Mouse (Mus musculus): ENCODE results near the gene Cel. TPM values are rescaled to one million over a fixed set of nuclear protein-coding genes. Genes with fewer than 3 reads are reported as not detected.
A peak's percentile ranks its signal among the peaks of the same experiment; 100 is the strongest.

Cel gene
- polyA plus RNA-seq, 2 experiments from 2014 or later = not detected

GRCm38 (mm10) chr2:28585043-28585571 lies 21.9 kb upstream of the Cel start:
- ATAC-seq = peak; percentile 63

DNA sequence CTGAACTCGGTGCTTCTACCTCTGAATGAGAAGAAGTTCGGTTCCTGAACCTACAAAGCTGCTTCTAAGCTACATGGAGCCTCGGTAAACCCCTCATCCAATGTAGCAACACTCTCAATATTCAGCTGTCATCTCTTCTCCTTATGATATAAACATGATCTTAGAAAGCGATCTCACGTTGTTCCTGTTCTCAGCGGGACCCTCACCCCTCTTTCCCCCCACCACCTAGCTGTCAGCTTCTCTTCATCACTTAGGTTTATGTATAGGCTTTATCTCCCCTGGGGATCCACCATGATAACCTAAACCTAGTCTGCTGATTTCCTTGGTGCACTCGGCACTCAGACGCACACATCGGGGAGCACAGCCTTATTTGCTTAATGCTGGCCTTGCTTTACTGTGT lies 20.4 kb upstream of the Cel start, which contains the start of gene Gtf3c5:
TSS of gene Gtf3c5 (minus strand) at position 101 of the 400 bp plus-strand sequence.
- ATAC-seq = no peak

DNA sequence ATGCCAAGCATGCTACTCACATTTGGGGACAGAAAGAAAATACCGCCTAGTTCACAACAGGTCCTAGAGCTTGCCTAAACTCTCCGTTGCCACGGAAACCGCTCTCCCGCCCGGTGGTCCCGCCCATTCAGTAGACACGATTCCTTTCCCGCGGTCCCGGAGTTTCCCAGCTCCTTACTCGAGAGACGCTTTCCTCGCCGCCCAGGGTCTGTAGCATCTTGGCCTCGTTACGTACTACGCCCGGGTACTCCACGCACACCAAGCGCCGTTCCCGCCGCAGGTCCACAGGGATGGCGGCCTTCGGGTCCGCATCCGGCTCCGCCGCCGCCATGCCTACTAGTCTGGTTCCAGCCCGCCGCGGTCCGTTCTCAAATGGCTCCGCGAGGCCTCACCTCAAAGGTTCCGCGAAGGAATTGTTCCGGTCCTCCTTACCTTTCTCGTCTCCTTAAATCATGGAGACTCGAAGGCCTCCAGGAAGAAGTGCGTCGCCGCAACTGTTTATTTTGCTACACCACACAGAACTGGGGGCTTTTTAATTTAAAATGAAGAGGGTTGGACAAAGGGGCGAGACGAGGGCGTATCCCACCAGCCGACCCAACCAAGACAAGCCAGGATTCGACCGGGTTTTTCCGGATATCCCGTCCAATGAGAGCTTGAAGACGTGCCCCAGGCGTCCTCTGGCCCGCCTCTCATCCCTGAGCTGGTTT lies 19.6 kb upstream of the Cel start:
- ATAC-seq = peak; percentile 88

DNA sequence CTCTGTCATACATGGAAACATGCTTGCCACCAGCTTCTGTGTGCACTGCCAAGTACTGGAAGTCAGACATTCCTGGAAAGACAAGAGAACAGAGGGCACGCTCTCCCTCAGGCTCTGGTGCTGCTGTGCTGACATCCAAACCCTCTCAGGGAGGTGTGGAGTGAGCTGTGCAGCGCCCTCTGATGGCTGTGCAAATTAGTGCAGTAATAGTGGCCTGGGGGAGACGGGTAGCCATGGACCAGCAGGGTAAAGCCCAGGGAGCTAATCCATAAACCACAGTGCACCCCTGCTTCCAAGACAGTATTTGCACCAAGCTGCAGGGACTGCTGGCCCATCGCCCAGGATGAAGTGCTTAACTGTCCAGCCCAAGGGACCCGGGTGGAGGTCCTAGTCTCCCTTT lies 14.8 kb upstream of the Cel start:
- no peak for ATAC-seq

DNA sequence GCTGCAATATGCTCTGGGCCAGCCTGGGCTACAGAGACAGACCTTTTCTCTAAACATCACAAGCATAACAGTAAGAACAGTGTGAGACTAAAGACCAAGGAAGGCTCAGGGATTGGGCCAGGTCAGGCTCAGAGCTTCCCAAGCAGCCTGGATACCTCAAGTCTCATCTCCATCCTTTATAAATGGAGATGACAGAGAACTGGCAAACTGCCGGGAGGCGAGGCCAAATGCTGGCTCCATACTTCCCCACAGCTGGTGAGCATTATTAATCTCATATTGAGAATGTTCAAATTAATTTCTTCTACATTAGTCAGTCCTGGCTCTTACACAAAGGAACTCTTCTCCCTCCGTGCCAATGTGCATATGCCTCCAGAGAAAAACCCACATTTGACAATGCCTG lies 13.6 kb upstream of the Cel start:
- no peak for ATAC-seq

DNA sequence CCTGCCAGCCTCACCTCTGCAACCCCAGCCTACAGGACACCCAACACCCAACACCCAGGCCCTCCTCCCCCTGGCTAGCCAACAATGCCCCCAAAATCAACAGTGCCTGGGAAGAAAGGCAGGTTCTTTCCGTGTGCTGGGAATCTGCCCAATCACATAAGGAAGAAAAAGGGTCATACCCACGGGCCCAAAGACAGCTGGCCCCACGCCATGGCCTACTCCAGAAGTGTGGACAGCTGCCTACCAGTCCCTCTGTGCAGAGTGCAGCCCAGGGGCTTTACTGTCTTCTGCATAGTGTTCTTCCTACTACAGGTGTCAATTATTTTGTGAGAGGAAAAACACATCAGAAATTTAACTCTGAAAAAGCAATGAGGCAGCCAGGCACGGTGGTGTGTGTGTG lies 12.1 kb upstream of the Cel start:
- no peak for ATAC-seq

DNA sequence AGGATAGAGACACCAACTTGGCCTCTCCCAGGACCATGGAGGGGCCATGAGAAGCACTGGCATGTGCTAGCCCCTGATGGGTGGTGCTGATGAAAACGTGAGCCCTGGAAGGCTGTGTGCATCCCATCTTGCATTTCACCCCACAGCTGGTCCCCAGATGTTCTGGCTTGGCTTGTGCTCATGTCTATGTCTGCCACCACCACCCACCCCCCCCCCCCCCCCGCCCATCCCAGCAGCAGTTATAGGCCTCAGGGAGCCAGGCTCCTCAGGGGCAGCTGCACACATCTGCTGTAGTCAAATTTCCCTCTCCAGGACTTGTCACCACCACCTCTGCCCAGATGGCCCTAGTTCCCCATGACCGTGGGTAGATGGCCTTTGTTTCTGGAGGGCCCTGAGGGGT lies 6.7 kb upstream of the Cel start:
- ATAC-seq = no peak

DNA sequence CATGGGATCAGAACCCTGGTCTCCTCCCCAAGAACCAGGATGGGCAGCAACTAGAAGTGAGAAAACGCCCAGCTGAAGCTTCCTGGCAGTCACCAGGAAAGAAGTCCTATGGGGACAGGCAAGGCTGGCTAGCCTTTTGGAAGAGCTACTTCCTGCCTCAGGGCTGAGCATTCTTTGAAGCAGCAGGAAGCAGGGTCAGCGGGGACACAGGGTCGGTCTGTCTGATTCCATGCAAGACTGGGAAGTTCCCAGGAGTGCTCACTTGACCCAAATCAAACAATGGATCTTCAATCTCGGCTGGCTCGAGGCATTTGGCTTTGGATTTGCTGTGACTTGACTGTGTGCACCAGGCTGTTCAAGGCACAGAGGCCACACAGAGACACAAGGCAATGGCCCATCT lies 3.3 kb upstream of the Cel start:
- ATAC-seq = no peak

GRCm38 (mm10) chr2:28564380-28564779 lies 1.2 kb upstream of the Cel start:
- ATAC-seq = no peak

DNA sequence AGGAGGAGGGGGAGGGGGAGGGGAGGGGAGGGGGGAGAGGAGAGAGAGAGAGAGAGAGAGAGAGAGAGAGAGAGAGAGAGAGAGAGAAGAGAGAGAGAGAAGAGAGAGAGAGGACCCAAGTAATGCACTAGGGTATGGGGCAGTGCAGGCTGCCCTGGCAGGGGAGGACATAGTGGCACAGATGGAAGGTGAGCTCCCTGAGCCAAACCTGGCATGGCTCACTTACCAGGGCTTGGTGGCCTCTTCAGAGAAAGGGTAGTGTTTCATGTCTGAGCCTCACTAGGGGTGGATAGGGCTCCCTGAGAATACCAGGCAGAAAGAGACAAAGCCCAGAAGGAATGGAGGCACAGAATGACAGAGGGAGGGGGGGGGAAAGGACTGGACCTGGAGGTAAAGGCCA lies 627 bp upstream of the Cel start:
- no peak for ATAC-seq

- no peak for ATAC-seq
These were observed 5.8 kb downstream of the Cel start for GRCm38 (mm10) chr2:28557452-28557851.

GRCm38 (mm10) chr2:28552301-28552700 lies 10.9 kb downstream of the Cel start:
- no peak for ATAC-seq

GRCm38 (mm10) chr2:28549157-28549556 lies 14.0 kb downstream of the Cel start:
- ATAC-seq = no peak

- peak; percentile 96 for ATAC-seq
These were observed 15.7 kb downstream of the Cel start for GRCm38 (mm10) chr2:28547237-28548172.

DNA sequence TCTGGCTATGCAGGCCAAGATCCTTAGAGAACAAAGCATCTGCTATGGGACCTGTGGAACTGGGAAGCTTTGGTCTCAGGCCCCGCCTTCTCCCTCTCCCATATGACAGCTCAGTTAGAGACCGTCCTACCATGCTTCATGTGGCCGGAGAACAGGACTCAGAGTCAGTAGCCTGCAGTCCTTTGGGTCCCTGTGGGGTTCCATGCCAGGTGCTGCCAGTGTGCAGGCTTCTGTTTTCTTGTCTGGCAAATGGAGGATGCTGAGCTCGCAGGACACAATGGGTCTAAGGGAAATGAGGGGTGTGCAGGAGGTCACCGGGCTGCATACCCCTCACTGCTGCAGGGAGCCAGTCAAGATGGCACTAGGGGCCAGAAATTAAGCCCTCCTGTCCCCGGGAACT lies 16.6 kb downstream of the Cel start:
- no peak for ATAC-seq

DNA sequence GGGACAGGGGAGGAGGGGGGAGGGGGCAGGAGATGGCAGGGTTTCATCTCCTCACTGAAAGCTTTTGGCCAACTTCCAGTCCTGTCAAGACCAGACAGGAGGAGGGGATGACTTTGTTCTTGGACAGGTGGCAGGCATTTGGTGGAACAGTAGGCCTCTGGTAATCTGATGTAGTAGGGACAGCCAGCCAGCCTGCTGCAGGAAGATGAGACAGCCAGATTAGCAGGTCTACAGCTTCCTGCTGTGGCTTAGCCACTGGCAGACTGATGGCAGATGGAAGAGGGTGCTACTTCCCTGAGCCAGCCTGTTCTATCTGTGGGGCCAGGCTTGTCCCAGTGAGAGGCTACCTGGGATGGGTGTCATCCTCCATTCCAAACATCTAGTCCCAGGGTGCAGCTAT lies 17.2 kb downstream of the Cel start:
- no peak for ATAC-seq

- no peak for ATAC-seq
These were observed 19.3 kb downstream of the Cel start for GRCm38 (mm10) chr2:28543894-28544293.

DNA sequence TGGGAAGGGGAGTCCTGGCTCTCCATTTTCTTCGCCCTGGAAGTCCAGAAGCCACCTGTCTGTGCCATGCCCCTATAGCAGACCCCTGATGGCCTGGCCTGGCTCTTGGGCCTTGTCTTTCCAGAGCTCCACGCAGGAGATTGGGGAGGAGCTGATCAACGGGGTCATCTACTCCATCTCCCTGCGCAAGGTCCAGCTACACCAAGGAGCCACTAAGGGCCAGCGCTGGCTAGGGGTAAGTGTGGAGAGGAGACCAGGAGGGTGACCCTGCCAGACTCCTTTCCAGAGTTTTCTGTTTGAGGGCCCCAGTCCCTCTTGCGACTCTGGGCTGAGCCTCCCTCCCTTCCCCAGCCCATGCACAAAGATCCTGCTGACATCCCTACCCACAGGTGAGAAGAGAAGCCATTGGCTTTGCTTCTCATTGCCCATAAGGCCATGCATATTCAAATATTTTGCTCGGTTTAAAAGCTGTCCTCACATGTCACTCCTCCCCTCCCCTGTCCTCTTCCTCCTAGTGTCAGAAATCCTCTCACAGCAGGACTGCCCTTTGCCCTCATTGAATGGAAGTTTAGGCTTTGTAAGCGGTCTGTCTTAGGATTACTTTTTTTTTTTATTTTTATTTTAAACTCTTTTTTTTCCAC lies 22.5 kb downstream of the Cel start:
- ATAC-seq = no peak

- peak; percentile 77 for ATAC-seq
These were observed 23.3 kb downstream of the Cel start for GRCm38 (mm10) chr2:28539949-28540348.

DNA sequence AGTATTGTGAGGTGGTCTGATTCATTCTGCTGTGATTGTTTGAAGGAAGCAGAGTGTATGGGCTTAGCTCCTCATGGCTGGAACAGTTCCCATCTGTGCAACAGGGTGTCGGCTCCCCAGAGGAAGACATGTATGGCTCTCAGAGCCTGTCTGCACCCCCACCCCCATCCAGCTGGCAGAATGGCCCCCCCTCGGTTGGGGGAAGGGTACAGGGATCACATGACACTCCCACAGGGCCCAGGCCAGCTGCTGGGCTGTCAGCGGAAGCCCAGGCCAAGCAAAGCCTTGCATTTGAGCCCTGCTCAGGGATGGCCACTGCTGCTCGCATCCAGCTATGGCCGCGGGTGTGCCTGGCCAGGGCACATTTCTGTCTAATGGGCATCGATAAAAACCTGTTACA lies 24.0 kb downstream of the Cel start:
- ATAC-seq = no peak

DNA sequence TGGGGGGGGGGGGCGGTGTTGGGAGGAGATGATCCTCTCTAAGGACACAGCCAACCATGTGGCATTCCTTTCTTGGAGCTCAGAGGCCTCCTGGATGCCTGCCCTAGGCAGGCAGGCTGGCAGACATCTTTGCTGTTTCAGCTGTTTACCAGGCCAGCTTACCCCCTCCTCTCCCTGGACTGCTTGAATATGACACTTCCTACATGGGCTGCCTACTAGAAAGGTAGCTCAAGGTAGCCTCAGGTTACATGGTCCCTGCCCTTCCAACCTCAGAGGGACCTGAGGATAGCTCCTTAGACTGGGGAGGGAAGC lies 24.4 kb downstream of the Cel start:
- ATAC-seq = no peak

- no peak for ATAC-seq
These were observed 25.0 kb downstream of the Cel start for GRCm38 (mm10) chr2:28537995-28538816.

GRCm38 (mm10) chr2:28537634-28537920 lies 25.6 kb downstream of the Cel start:
- ATAC-seq = no peak

All from CD4-positive, CD25-positive, alpha-beta regulatory T cell, adult 4 months (primary cell).